Mouse (Mus musculus): ENCODE data around the gene Fgf8.

GRCm38 (mm10) chr19:45738521-45738920 is 4.2 kb downstream of the Fgf8 start:
- TF ChIP-seq POLR2A (IDR thresholded peaks at IDR 0.05; ENCODE audit: borderline replicate concordance, extremely low read depth, low read depth, low read length) (no peak), CTCF (IDR thresholded peaks at IDR 0.05; ENCODE audit: insufficient read depth, low read length) (no peak)

All from lung, adult 2 months (tissue).